Mouse (Mus musculus) intestine, postnatal 0 days (tissue): ENCODE data around the gene Atp8b3. TPM values are rescaled to one million over a fixed set of nuclear protein-coding genes. Genes with fewer than 3 reads are reported as not detected.
A peak's percentile ranks its signal among the peaks of the same experiment; 100 is the strongest.

Experiments used
- ATAC-seq: fragments of 200-750 bp; cut with Nextera tagmentation; 2 replicates; pipeline ENCODE4 v1.8.0; 2017; ENCODE audit warnings: mild to moderate bottlenecking, moderate TSS enrichment, moderate library complexity
- H3K27ac ChIP-seq: fragments of 300-500 bp; sonication (generic); 2 replicates; pipeline ENCODE4 v1.5.1; 2014; ENCODE audit warnings: mild to moderate bottlenecking, low read depth, low read length, moderate library complexity
- H3K27me3 ChIP-seq: fragments of 300-500 bp; sonication (generic); replicated peaks from 2 replicates; pipeline ENCODE4 v1.6.1; 2014; ENCODE audit warnings: low read length, mixed read lengths; ENCODE audit not compliant: control insufficient read depth, insufficient read depth
- H3K36me3 ChIP-seq: fragments of 300-500 bp; sonication (generic); 2 replicates; pipeline ENCODE4 v1.6.1; 2014; ENCODE audit warnings: mild to moderate bottlenecking, moderate library complexity; ENCODE audit not compliant: control insufficient read depth, insufficient read depth
- H3K4me1 ChIP-seq: fragments of 300-500 bp; sonication (generic); replicated peaks from 2 replicates; pipeline ENCODE4 v1.6.1; 2014; ENCODE audit warnings: antibody characterized with exemption, low read length, mixed read lengths; ENCODE audit not compliant: control insufficient read depth, insufficient read depth
- H3K4me2 ChIP-seq: fragments of 300-500 bp; sonication (generic); replicated peaks from 2 replicates; pipeline ENCODE4 v1.6.1; 2014; ENCODE audit warnings: low read depth, mild to moderate bottlenecking, moderate library complexity
- H3K4me3 ChIP-seq: fragments of 300-500 bp; sonication (generic); 2 replicates; pipeline ENCODE4 v1.5.1; 2014; ENCODE audit warnings: low read depth, low read length
- H3K9ac ChIP-seq: fragments of 300-500 bp; sonication (generic); 2 replicates; pipeline ENCODE4 v1.6.1; 2014; ENCODE audit warnings: mild to moderate bottlenecking, low read depth, low read length
- H3K9me3 ChIP-seq: fragments of 300-500 bp; sonication (generic); 2 replicates; pipeline ENCODE4 v1.6.1; 2016; ENCODE audit warnings: mixed run types; ENCODE audit not compliant: control insufficient read depth
- CTCF ChIP-seq: sonication (generic); IDR thresholded peaks from 2 replicates; pipeline ENCODE4 v1.5.1; 2016; ENCODE audit warnings: low read depth, mild to moderate bottlenecking, control low read depth, antibody characterized with exemption, moderate library complexity
- WGBS: fragments of 180-500 bp; shearing (Covaris S2); extraction: QIAGEN DNeasy Blood & Tissue Kit; methylation state at CpG from one replicate; pipeline ENCODE4 v1.1.7; 2014; 5-methylcytosine and 5-hydroxymethylcytosine counted together
- polyA plus RNA-seq: library from polyadenylated mRNA; unstranded; fragments of >200 nt; fragmentation: Nextera tagmentation; extraction: Ambion mirVana; gene quantifications from 2 replicates; pipeline ENCODE4 v1.2.1, GENCODE M21; 2015

Gene Atp8b3
- polyA plus RNA-seq, 1 experiment from 2014 or later, result 0.03 TPM

DNA sequence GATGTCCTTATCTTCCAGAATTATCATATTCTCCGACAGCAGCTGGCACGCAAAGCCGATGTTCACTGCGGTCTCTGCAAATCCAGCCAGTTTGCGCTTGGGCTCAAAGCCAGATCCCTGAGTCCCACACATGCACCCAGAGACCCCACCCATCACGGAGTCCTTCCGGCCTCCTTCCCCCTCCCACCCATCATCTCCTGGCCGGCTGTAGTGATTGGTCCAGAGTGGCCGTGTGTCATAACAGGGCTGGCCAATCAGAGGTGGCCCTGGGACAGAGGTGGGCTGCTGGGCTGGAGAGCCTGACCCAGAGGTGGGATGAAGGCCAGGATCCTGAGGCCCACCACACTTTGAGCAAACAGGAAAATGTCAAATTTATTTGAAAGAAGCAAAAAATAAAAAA, 12.8 kb downstream of the Atp8b3 start:
- H3K4me3 ChIP-seq, result no peak overlapping the region
- H3K4me2 ChIP-seq, result no peak overlapping the region

DNA sequence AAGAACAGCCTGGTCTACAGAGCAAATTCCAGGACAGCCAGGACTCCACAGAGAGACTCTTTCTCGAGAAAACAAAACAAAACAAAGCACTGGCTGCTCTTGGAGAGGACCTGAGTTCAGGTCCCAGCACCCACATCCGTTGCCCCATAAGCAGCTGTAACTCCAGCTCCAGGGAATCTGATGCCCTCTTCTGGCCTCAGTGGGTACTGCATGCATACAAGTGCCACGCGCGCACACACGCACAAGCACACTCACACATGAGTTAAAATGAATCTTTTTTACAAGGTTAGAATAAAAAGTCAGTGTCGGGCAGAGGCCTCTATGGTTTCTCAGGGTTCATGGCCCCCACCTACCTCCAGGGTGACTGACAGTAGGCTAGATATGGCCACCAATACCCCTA, 15.6 kb downstream of the Atp8b3 start:
- WGBS, result 91% methylated on average over 7 of the region's 7 CpGs
- Histone ChIP-seq H3K9ac (no peak overlapping the region), H3K4me2 (no peak overlapping the region), H3K4me1 (no peaks in the 10 kb centered on the region), H3K27me3 (peaks cover 3% of the 10 kb centered on the region; the same call in 1 of the 2 replicates), H3K9me3 (no peaks in the 10 kb centered on the region), H3K27ac (no peak overlapping the region), H3K4me3 (no peak overlapping the region), H3K36me3 (no peaks in the 10 kb centered on the region)
- TF ChIP-seq CTCF, result peak; percentile 51
- no peak for ATAC-seq

More for the DNA sequence above, 12.8 kb downstream of the Atp8b3 start:
- ATAC-seq, result peak; percentile 46; the same call in 1 of the 2 replicates
- 30% methylated on average over 9 of the region's 9 CpGs for WGBS
- no peak for TF ChIP-seq CTCF
- H3K36me3 ChIP-seq, result no peaks in the 10 kb centered on the region
- no peaks in the 10 kb centered on the region for H3K9me3 ChIP-seq
- no peak overlapping the region for H3K27ac ChIP-seq
- no peaks in the 10 kb centered on the region for H3K4me1 ChIP-seq
- H3K27me3 ChIP-seq, result no peaks in the 10 kb centered on the region
- no peak overlapping the region for H3K9ac ChIP-seq

DNA sequence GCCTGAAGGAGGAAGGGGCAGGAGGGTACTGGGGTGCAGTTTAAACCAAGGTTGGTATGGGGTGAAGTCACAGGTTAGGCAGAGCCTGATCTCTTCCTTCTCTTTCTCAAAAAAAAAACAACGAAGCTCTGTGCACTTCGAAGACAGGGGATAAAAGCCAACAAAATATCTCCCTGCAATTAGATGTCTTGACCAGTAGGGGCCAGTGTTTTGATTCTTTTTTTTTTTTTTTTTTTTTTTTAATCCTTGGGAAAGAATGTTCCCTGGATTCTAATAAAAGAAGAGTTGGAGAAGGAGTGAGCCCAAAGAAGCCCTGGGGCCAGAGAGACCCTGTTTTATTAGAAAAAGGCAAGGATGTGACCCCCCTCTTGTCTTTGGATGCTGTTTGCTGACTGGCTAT, 19.6 kb downstream of the Atp8b3 start:
- Histone ChIP-seq H3K36me3 (no peaks in the 10 kb centered on the region), H3K4me2 (no peak overlapping the region), H3K27me3 (peaks cover 13% of the 10 kb centered on the region), H3K4me1 (no peaks in the 10 kb centered on the region), H3K9me3 (no peaks in the 10 kb centered on the region), H3K9ac (no peak overlapping the region), H3K4me3 (no peak overlapping the region), H3K27ac (no peak overlapping the region)
- TF ChIP-seq CTCF, result peak; percentile 41
- ATAC-seq, result no peak
- 79% methylated on average over 2 of the region's 2 CpGs for WGBS

DNA sequence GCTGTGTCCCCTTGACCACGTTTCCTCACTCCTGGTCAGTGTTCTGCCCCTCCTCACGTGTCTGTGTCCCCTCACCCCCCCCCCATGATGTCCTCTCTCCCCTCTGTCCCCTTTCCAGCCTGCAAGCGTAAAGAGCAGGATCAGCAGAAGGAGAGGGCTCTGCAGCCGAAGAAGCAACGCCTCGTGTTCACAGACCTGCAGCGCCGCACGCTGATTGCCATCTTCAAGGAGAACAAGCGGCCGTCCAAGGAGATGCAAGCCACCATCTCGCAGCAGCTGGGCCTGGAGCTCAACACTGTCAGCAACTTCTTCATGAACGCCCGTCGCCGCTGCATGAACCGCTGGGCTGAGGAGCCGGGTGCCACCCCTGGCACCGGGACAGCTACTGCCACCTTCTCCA, 25.2 kb downstream of the Atp8b3 start:
- no peak overlapping the region for H3K4me2 ChIP-seq
- no peak for ATAC-seq
- peaks cover 45% of the 10 kb centered on the region for H3K27me3 ChIP-seq
- no peak for TF ChIP-seq CTCF
- no peak overlapping the region for H3K9ac ChIP-seq
- 19% methylated on average over 19 of the region's 19 CpGs for WGBS
- H3K27ac ChIP-seq, result no peak overlapping the region
- H3K4me1 ChIP-seq, result no peaks in the 10 kb centered on the region
- no peak overlapping the region for H3K4me3 ChIP-seq
- H3K9me3 ChIP-seq, result no peaks in the 10 kb centered on the region
- H3K36me3 ChIP-seq, result no peaks in the 10 kb centered on the region

DNA sequence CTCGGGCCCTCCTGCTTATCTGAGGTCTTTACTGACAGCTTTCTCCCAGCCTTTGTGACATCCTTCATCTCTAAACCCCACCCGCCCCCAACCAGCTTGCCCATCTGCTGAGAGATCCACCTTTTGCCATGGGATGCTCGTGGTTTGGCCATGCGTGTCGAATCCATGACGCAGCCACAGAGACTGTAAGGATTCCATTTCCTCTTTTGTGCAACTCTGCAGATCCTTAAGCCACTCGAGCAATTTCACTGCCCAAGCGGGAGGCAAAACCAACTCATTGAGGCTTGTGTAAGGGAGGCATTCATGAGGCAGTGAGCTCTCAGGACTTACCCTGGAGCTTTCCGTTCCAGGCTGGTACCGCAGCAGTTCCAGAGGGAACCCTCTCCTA, 28.7 kb downstream of the Atp8b3 start:
- H3K27ac ChIP-seq, result no peak overlapping the region
- TF ChIP-seq CTCF, result no peak
- H3K4me3 ChIP-seq, result no peak overlapping the region
- H3K4me2 ChIP-seq, result no peak overlapping the region; the same call in 1 of the 2 replicates
- H3K4me1 ChIP-seq, result no peaks in the 10 kb centered on the region
- H3K9me3 ChIP-seq, result no peaks in the 10 kb centered on the region
- ATAC-seq, result no peak
- 57% methylated on average over 10 of the region's 10 CpGs for WGBS
- no peaks in the 10 kb centered on the region for H3K36me3 ChIP-seq
- no peak overlapping the region for H3K9ac ChIP-seq
- peaks cover 63% of the 10 kb centered on the region for H3K27me3 ChIP-seq

DNA sequence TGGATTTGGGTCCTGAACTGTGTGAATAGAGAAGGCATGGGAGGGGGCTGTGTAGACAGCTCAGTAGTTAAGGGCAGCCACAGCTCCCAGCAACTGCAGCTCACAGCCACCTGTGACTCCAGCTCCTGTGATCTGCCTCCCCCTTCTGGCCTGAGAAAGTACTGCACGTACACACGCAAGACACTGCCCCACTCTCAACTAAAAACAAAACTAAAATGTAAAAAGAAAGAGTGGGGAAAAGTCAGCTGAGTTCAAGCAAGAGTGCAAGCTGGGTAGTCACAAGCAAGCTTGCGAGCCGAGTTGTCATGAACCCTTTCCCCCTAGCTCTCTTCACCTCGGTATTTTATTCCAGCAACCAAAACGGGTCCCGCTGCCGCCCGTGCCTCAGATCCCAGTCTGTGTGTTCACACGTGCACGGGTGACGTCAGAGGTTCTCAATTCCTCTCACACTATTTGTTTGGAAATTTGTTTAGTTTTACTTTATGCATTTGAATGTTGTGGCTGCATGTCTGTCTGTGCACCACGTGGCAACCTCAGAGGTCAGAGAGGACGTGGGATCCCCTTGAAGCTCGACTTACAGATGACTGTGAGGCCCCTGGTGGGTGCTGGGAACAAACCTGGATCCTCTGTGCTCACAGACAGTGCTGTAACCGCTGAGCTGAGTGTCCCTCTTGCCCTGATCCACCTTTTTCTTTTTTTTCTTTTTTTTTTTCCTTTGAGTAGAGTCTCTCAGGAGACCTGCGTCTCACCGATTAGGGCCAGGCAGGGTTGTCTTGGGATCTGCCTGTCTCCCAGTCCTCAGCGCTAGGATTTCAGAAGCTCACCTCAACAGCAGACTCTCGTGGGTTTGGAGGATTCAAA, 29.3 kb downstream of the Atp8b3 start:
- Histone ChIP-seq H3K27ac (no peak overlapping the region), H3K4me2 (peak overlapping the region; percentile 67), H3K9ac (0 out of 2 replicates have a peak overlapping the region, but pooled peaks have one; percentile 18), H3K4me1 (no peaks in the 10 kb centered on the region), H3K27me3 (peaks cover 66% of the 10 kb centered on the region), H3K36me3 (no peaks in the 10 kb centered on the region), H3K4me3 (peak overlapping the region; percentile 40), H3K9me3 (no peaks in the 10 kb centered on the region)
- TF ChIP-seq CTCF, result peak; percentile 96
- 8% methylated on average over 20 of the region's 20 CpGs for WGBS
- peak; percentile 45 for ATAC-seq
